Mouse (Mus musculus) spleen, adult 2 months (tissue): ENCODE results near the gene Kpna7. TPM values are rescaled to one million over a fixed set of nuclear protein-coding genes. Genes with fewer than 3 reads are reported as not detected.
A peak's percentile ranks its signal among the peaks of the same experiment; 100 is the strongest.

Experiments used
- DNase-seq, 2 experiments: peaks; one replicate each; pipeline versions ENCODE4 v3.0.0 to v3.0.0-alpha.2; 2012 to 2021; ENCODE audit warnings: low spot score in 2 of 2, low read depth in 1 of 2
- H3K27ac ChIP-seq: fragments of 200-500 bp; 2 replicates; pipeline ENCODE4 v1.5.1; 2012; ENCODE audit warnings: low read length, inconsistent platforms; ENCODE audit not compliant: insufficient read depth
- H3K27me3 ChIP-seq: fragments of 200-500 bp; 2 replicates; pipeline ENCODE4 v1.6.1; 2012; ENCODE audit warnings: mild to moderate bottlenecking, moderate library complexity, low read length, inconsistent platforms; ENCODE audit not compliant: control insufficient read depth, insufficient read depth
- H3K36me3 ChIP-seq: fragments of 200-500 bp; 2 replicates; pipeline ENCODE4 v1.6.1; 2012; ENCODE audit warnings: mild to moderate bottlenecking, low read length, inconsistent platforms; ENCODE audit not compliant: control insufficient read depth, insufficient read depth
- H3K4me1 ChIP-seq: fragments of 200-500 bp; 2 replicates; pipeline ENCODE4 v1.6.1; 2011; ENCODE audit warnings: inconsistent platforms; ENCODE audit not compliant: control insufficient read depth, insufficient read depth, insufficient read length
- H3K4me3 ChIP-seq: fragments of 200-500 bp; 2 replicates; pipeline ENCODE4 v1.5.1; 2011; ENCODE audit warnings: mild to moderate bottlenecking, inconsistent platforms; ENCODE audit not compliant: insufficient read depth, insufficient read length; ENCODE audit errors: extremely low read depth
- CTCF ChIP-seq: fragments of 200-500 bp; IDR thresholded peaks from 2 replicates; pipeline ENCODE4 v1.5.1; 2011; ENCODE audit warnings: mild to moderate bottlenecking, inconsistent platforms; ENCODE audit not compliant: insufficient read depth, insufficient read length, insufficient replicate concordance; ENCODE audit errors: extremely low read depth
- POLR2A ChIP-seq: fragments of 200-500 bp; IDR thresholded peaks from 2 replicates; pipeline ENCODE4 v1.6.1; 2011; ENCODE audit warnings: low read depth, low read length, inconsistent platforms
- WGBS: fragments of 180-500 bp; shearing (Covaris S2); methylation state at CpG from one replicate; pipeline ENCODE4 v1.1.7; 2018; 5-methylcytosine and 5-hydroxymethylcytosine counted together
- polyA plus RNA-seq: library from polyadenylated mRNA; depleted of rRNA; stranded (reverse); fragments of >200 nt; gene quantifications from 2 replicates; pipeline ENCODE4 v1.2.3, GENCODE M21; 2012

The Kpna7 gene
- polyA plus RNA-seq, 1 experiment, result not detected

- no peak for DNase-seq
- no peaks in the 10 kb centered on the region for H3K4me1 ChIP-seq
- TF ChIP-seq CTCF (peak; percentile 21; the same call in 1 of the 2 replicates), POLR2A (no peak)
- no peak overlapping the region for H3K4me3 ChIP-seq
- no peaks in the 10 kb centered on the region for H3K27me3 ChIP-seq
- no peak overlapping the region for H3K27ac ChIP-seq
- H3K36me3 ChIP-seq, result no peaks in the 10 kb centered on the region
- 61% methylated on average over 9 of the region's 9 CpGs for WGBS
Measured at GRCm38 (mm10) chr5:144988340-144989060, 95.3 kb downstream of the Kpna7 start.

GRCm38 (mm10) chr5:144987561-144987960, 96.3 kb downstream of the Kpna7 start:
- Histone ChIP-seq H3K27ac (no peak overlapping the region), H3K4me3 (no peak overlapping the region), H3K27me3 (no peaks in the 10 kb centered on the region), H3K4me1 (no peaks in the 10 kb centered on the region), H3K36me3 (no peaks in the 10 kb centered on the region)
- TF ChIP-seq POLR2A (no peak), CTCF (no peak)
- 89% methylated on average over 13 of the region's 13 CpGs for whole genome bisulfite sequencing
- DNase-seq, result no peak

DNA sequence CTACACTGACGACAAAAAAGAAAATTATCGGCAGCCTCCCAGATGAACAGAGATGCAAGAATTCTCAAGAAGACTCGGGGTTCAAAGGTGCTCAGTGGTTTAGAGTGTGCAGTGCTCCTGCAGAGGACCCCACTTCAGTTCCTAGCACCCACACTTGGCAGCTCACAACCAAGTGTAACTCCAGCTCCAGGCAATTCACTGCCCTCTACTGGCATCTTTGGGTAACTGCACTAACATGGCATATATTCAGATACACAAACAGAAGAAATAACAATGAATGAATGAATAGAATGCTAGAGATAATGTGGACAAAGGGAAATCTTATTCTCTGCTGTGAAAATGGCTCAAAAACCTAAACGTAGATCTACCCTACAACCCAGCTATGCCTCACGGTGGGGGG, 99.0 kb downstream of the Kpna7 start:
- Histone ChIP-seq H3K4me1 (no peaks in the 10 kb centered on the region), H3K27me3 (no peaks in the 10 kb centered on the region), H3K4me3 (no peak overlapping the region), H3K27ac (no peak overlapping the region), H3K36me3 (no peaks in the 10 kb centered on the region)
- WGBS, result 94% methylated on average over 5 of the region's 5 CpGs
- TF ChIP-seq CTCF, result no peak
- no peak for TF ChIP-seq POLR2A
- DNase-seq, result no peak

DNA sequence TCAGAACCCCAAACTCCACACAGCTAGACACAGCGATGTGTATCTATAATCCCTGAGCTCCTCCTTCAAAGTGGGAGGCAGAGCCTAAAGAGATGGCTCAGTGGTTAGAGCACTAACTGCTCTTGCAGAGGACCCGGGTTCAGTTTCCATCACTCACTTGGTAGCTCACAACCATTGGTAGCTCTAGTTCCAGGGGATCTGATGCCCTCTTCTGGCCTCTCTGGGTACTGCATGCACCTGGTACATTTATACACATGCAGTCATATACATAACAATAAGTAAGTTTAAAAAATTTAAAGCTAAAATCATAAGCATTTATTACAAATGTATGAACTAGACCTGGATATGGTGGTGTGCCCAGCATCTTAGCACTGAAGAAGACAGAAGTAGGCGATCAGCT, 100.6 kb downstream of the Kpna7 start:
- Histone ChIP-seq H3K27ac (no peak overlapping the region), H3K27me3 (no peaks in the 10 kb centered on the region), H3K4me3 (no peak overlapping the region), H3K4me1 (no peaks in the 10 kb centered on the region), H3K36me3 (no peaks in the 10 kb centered on the region)
- 94% methylated on average over 3 of the region's 3 CpGs for WGBS
- no peak for TF ChIP-seq POLR2A
- TF ChIP-seq CTCF, result no peak
- DNase-seq, result no peak

DNA sequence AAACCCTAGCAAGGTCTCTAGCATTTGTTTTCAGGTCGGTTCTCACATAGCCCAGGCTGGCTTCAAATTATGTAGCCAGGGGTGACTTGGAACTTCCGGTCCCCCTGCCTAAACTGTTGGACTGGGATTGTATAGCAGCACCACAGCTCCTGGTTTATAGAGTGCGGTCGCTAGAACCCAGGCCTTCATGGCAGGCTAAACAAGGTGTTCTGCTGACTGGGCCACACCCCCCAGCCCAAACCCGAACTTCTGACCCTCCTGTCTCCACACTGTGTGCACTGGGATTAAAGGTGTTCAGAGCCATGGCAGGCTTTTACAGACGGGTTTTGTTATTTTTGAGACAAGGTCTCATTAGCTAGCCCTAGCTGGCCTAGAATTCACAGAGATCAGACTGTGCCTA, 104.7 kb downstream of the Kpna7 start:
- WGBS, result 83% methylated on average over 6 of the region's 6 CpGs
- no peak for DNase-seq
- Histone ChIP-seq H3K27me3 (no peaks in the 10 kb centered on the region), H3K4me3 (no peak overlapping the region), H3K36me3 (no peaks in the 10 kb centered on the region), H3K27ac (no peak overlapping the region), H3K4me1 (no peaks in the 10 kb centered on the region)
- no peak for TF ChIP-seq POLR2A
- no peak for TF ChIP-seq CTCF

DNA sequence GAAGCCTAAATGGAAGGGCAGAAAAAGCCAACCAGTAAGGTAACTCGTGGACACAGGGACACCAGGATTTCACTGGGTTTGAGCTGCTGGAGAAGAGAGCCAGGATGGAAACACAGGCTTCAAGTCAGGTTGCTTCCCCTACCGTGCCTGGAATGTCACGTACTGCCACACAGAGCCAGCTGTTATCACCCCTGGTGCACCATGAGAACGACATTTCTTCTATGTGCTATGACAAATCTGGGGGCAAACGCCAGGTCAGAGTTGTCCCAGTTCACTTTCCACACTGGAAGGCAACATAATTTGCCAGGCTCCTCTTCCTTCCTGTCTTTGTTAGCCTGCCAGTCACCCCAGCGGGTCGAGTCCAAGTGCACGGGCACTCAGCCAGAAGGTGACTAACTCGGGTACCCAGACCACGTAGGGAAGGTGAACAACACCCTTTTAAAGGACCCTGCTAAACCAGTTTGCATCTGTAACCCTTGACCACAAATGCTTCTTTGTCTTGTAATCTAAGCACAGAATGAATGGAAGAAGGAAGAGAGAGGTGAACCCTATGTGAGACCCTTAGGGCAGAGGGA, 105.2 kb downstream of the Kpna7 start:
- no peak for TF ChIP-seq POLR2A
- TF ChIP-seq CTCF, result no peak
- no peaks in the 10 kb centered on the region for H3K27me3 ChIP-seq
- H3K27ac ChIP-seq, result no peak overlapping the region
- no peaks in the 10 kb centered on the region for H3K36me3 ChIP-seq
- 22% methylated on average over 10 of the region's 10 CpGs for WGBS
- H3K4me1 ChIP-seq, result no peaks in the 10 kb centered on the region
- DNase-seq, result no peak
- H3K4me3 ChIP-seq, result no peak overlapping the region

DNA sequence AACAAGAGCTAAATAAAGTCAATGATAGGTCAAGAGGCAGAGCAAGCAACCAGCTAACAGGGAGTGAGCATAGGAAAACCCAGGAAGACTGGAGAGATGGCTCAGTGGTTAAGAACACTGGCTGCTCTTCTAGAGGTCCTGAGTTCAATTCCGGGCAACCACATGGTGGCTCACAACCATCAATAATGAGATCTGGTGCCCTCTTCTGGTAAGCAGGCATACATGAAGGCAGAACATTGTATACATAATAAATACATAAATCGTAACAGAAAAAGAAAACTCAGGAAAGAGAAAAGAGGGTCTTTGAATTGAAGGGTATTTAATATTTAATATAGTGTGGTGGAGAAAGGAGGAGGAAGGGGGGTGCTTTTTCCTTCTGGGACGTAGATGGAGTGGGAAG, 112.6 kb downstream of the Kpna7 start:
- H3K4me3 ChIP-seq, result no peak overlapping the region
- TF ChIP-seq CTCF (no peak), POLR2A (no peak)
- WGBS, result 88% methylated on average over 3 of the region's 3 CpGs

More for the DNA sequence above, 112.6 kb downstream of the Kpna7 start:
- H3K36me3 ChIP-seq, result no peaks in the 10 kb centered on the region
- no peak overlapping the region for H3K27ac ChIP-seq
- H3K4me1 ChIP-seq, result peaks cover 3% of the 10 kb centered on the region; the same call in 1 of the 2 replicates
- no peaks in the 10 kb centered on the region for H3K27me3 ChIP-seq
- no peak for DNase-seq
